ENCODE assay signal across 9 mouse cellular contexts in genomic region chr9:41161413-41161812, GRCm38 (mm10). TPM values are rescaled to one million over a fixed set of nuclear protein-coding genes. Genes with fewer than 3 reads are reported as not detected.
DNase-seq lines count a peak whose midpoint lies in the region; ATAC-seq and TF ChIP-seq lines count a peak whose summit lies in the region.
"Had no signal": no experiment of that assay in that cellular context is flagged by ENCODE, and none has a peak within 500 bp of the region (broad histone marks: within the 10 kb centered on the region; RNA-seq: fewer than 3 reads in every experiment).

Gene Ubash3b (minus strand): TSS chr9:41161697.

- peaks cover 4% of the 10 kb centered on the region; the same call in 1 of the 2 replicates for H3K9me3 ChIP-seq in hindbrain, embryonic 12.5 days (replicated peaks)
- H3K9me3 ChIP-seq: heart, embryonic 13.5 days had no signal

- DNase-seq in kidney, adult 18-20 months: peak; percentile 17
- no peak for DNase-seq in kidney, postnatal 4 days
- DNase-seq in lung, postnatal 4 days: peak; percentile 28 to 35
- DNase-seq in retina, postnatal 1 day: no peak
- no peak for DNase-seq in embryo, embryonic 11 days

- no peak for ATAC-seq in hindbrain, embryonic 12.5 days (ENCODE audit: low FRiP score)
- ATAC-seq in erythroblast, adult 5-6 weeks (replicated peaks; ENCODE audit: low FRiP score, poor library complexity, severe bottlenecking): no peak

- no peak within 1 kb of the TSS for H3K9ac ChIP-seq in hindbrain, embryonic 12.5 days
- H3K9ac ChIP-seq: heart, embryonic 13.5 days had no signal

- TF ChIP-seq CTCF in bone marrow, adult 2 months (IDR thresholded peaks at IDR 0.05; ENCODE audit: control insufficient read depth, insufficient read depth, low read length): no peak

- 41% methylated on average over 6 of the region's 6 CpGs for WGBS in bone marrow, adult 2 months
- 80% methylated on average over 6 of the region's 6 CpGs for WGBS in hindbrain, embryonic 12.5 days

- H3K36me3 ChIP-seq in hindbrain, embryonic 12.5 days: no peaks in the 10 kb centered on the region
- H3K36me3 ChIP-seq: heart, embryonic 13.5 days had no signal

- H3K4me1 ChIP-seq in bone marrow, adult 2 months (ENCODE audit: control insufficient read depth, insufficient read depth, low read length): peaks cover 1% of the 10 kb centered on the region; the same call in 1 of the 2 replicates
- peaks cover 21% of the 10 kb centered on the region for H3K4me1 ChIP-seq in hindbrain, embryonic 12.5 days

- H3K27ac ChIP-seq in bone marrow, adult 2 months (ENCODE audit: control insufficient read depth, insufficient read depth, low read depth, low read length, poor library complexity): peak within 1 kb of the TSS; percentile 84
- peak within 1 kb of the TSS; percentile 13; the same call in 1 of the 2 replicates for H3K27ac ChIP-seq in hindbrain, embryonic 12.5 days
- H3K27ac ChIP-seq: heart, embryonic 13.5 days had no signal

- TF ChIP-seq POLR2A in bone marrow, adult 2 months (IDR thresholded peaks at IDR 0.05; ENCODE audit: borderline replicate concordance, control insufficient read depth, low read depth, low read length): no peak

- H3K4me3 ChIP-seq in bone marrow, adult 2 months (replicated peaks; ENCODE audit: control insufficient read depth, low read depth, low read length): peak within 1 kb of the TSS; percentile 10
- no peak within 1 kb of the TSS for H3K4me3 ChIP-seq in hindbrain, embryonic 12.5 days
- H3K4me3 ChIP-seq: heart, embryonic 13.5 days had no signal

- H3K27me3 ChIP-seq in hindbrain, embryonic 12.5 days: peaks cover 17% of the 10 kb centered on the region

- H3K4me2 ChIP-seq in hindbrain, embryonic 12.5 days (replicated peaks): no peak within 1 kb of the TSS
- H3K4me2 ChIP-seq: heart, embryonic 13.5 days had no signal

RNA-seq across cellular contexts. Expression of gene Ubash3b, which starts in this region (rescaled TPM):
- polyA plus RNA-seq in bone marrow, adult 2 months (2011; ENCODE audit: insufficient read depth, insufficient read length, low replicate concordance, missing spikeins): 11.5 and 33.4 TPM in 2 replicates
- polyA plus RNA-seq in hindbrain, embryonic 12.5 days (2016; fragmentation: Nextera tagmentation; extraction: Ambion mirVana): 14.6 and 17.2 TPM in 2 replicates
- 1.9 and 3.1 TPM in 2 replicates for total RNA-seq in erythroblast, adult 5-6 weeks (2015; ENCODE audit: low replicate concordance)
- 2.9 and 9.2 TPM in 2 replicates for total RNA-seq in erythroblast, adult 5-6 weeks (2017; ENCODE audit: low replicate concordance)

Comparison
In these comparisons a context has a peak if more than half of its experiments do, and no peak if none do; other contexts are left out.
1. DNase-seq: peak in kidney, adult 18-20 months (single experiment) and lung, postnatal 4 days (2 of 2); none in kidney, postnatal 4 days (0 of 2), retina, postnatal 1 day (single experiment) and embryo, embryonic 11 days (single experiment).